Mouse (Mus musculus): ENCODE measurements around the gene Pcgf1. TPM values are rescaled to one million over a fixed set of nuclear protein-coding genes. Genes with fewer than 3 reads are reported as not detected.

Gene Pcgf1
- polyA plus RNA-seq, 1 experiment from 2014 or later: 29.9 TPM

GRCm38 (mm10) chr6:83086121-83087035 is 8.7 kb downstream of the Pcgf1 start, which contains the start of gene Lbx2:
Lbx2 (plus strand) TSS chr6:83086367.
- no peak for DNase-seq
- H3K9ac ChIP-seq: no peak within 1 kb of the TSS
- H3K4me3 ChIP-seq (ENCODE audit: low read depth, low read length): peak within 1 kb of the TSS; percentile 25
- H3K9me3 ChIP-seq (ENCODE audit: low read depth, low read length): no peaks in the 10 kb centered on the region
- ATAC-seq (ENCODE audit: insufficient read depth): no peak
- H3K4me2 ChIP-seq: peak within 1 kb of the TSS; percentile 49
- no peaks in the 10 kb centered on the region for H3K4me1 ChIP-seq (ENCODE audit: insufficient read depth)
- 4% methylated on average over 42 of the region's 42 CpGs for WGBS
- peaks cover 71% of the 10 kb centered on the region for H3K27me3 ChIP-seq (ENCODE audit: insufficient read depth, low read length)
- peaks cover 13% of the 10 kb centered on the region for H3K36me3 ChIP-seq (ENCODE audit: insufficient read depth)
- no peak for TF ChIP-seq CTCF (IDR thresholded peaks at IDR 0.05; ENCODE audit: low read depth)
- no peak within 1 kb of the TSS for H3K27ac ChIP-seq (ENCODE audit: low read depth)

GRCm38 (mm10) chr6:83087205-83087925 is 9.7 kb downstream of the Pcgf1 start:
- no peaks in the 10 kb centered on the region for H3K4me1 ChIP-seq (ENCODE audit: insufficient read depth)

GRCm38 (mm10) chr6:83087926-83088260 is 10.2 kb downstream of the Pcgf1 start:
- no peak for TF ChIP-seq CTCF (IDR thresholded peaks at IDR 0.05; ENCODE audit: low read depth)
- H3K9me3 ChIP-seq (ENCODE audit: low read depth, low read length): no peaks in the 10 kb centered on the region
- H3K4me1 ChIP-seq (ENCODE audit: insufficient read depth): no peaks in the 10 kb centered on the region
- no peak for DNase-seq
- H3K27me3 ChIP-seq (ENCODE audit: insufficient read depth, low read length): peaks cover 66% of the 10 kb centered on the region
- no peak overlapping the region for H3K9ac ChIP-seq
- no peaks in the 10 kb centered on the region for H3K36me3 ChIP-seq (ENCODE audit: insufficient read depth)
- H3K4me2 ChIP-seq: peak overlapping the region; percentile 49
- ATAC-seq (ENCODE audit: insufficient read depth): no peak
- H3K27ac ChIP-seq (ENCODE audit: low read depth): no peak overlapping the region
- H3K4me3 ChIP-seq (ENCODE audit: low read depth, low read length): peak overlapping the region; percentile 25
- WGBS: 10% methylated on average over 9 of the region's 9 CpGs

More at GRCm38 (mm10) chr6:83087205-83087925, 9.7 kb downstream of the Pcgf1 start:
- peak overlapping the region; percentile 49 for H3K4me2 ChIP-seq
- H3K9me3 ChIP-seq (ENCODE audit: low read depth, low read length): no peaks in the 10 kb centered on the region
- ATAC-seq (ENCODE audit: insufficient read depth) (no peak), DNase-seq (peak; percentile 37)
- no peak for TF ChIP-seq CTCF (IDR thresholded peaks at IDR 0.05; ENCODE audit: low read depth)
- H3K36me3 ChIP-seq (ENCODE audit: insufficient read depth): peaks cover 4% of the 10 kb centered on the region; the same call in 1 of the 2 replicates
- no peak overlapping the region for H3K27ac ChIP-seq (ENCODE audit: low read depth)
- WGBS: 2% methylated on average over 47 of the region's 47 CpGs
- H3K9ac ChIP-seq: no peak overlapping the region
- peaks cover 71% of the 10 kb centered on the region for H3K27me3 ChIP-seq (ENCODE audit: insufficient read depth, low read length)
- H3K4me3 ChIP-seq (ENCODE audit: low read depth, low read length): peak overlapping the region; percentile 25

- H3K27ac ChIP-seq (ENCODE audit: low read depth): no peak overlapping the region
- TF ChIP-seq CTCF (IDR thresholded peaks at IDR 0.05; ENCODE audit: low read depth): no peak
- no peak overlapping the region; the same call in 1 of the 2 replicates for H3K4me2 ChIP-seq
- H3K4me3 ChIP-seq (ENCODE audit: low read depth, low read length): no peak overlapping the region
- no peaks in the 10 kb centered on the region for H3K36me3 ChIP-seq (ENCODE audit: insufficient read depth)
- H3K4me1 ChIP-seq (ENCODE audit: insufficient read depth): no peaks in the 10 kb centered on the region
- DNase-seq (peak; percentile 77), ATAC-seq (ENCODE audit: insufficient read depth) (peak; percentile 49; the same call in 1 of the 2 replicates)
- 27% methylated on average over 6 of the region's 6 CpGs for WGBS
- H3K27me3 ChIP-seq (ENCODE audit: insufficient read depth, low read length): peaks cover 20% of the 10 kb centered on the region
- H3K9me3 ChIP-seq (ENCODE audit: low read depth, low read length): no peaks in the 10 kb centered on the region
- H3K9ac ChIP-seq: no peak overlapping the region
Observed at GRCm38 (mm10) chr6:83092416-83093127, 14.9 kb downstream of the Pcgf1 start.

- DNase-seq (no peak), ATAC-seq (ENCODE audit: insufficient read depth) (no peak)
- Histone ChIP-seq H3K27me3 (ENCODE audit: insufficient read depth, low read length) (no peaks in the 10 kb centered on the region), H3K4me1 (ENCODE audit: insufficient read depth) (no peaks in the 10 kb centered on the region), H3K9ac (no peak overlapping the region), H3K4me3 (ENCODE audit: low read depth, low read length) (no peak overlapping the region), H3K4me2 (no peak overlapping the region), H3K27ac (ENCODE audit: low read depth) (no peak overlapping the region), H3K9me3 (ENCODE audit: low read depth, low read length) (no peaks in the 10 kb centered on the region), H3K36me3 (ENCODE audit: insufficient read depth) (no peaks in the 10 kb centered on the region)
- WGBS: 33% methylated on average over 6 of the region's 6 CpGs
- no peak for TF ChIP-seq CTCF (IDR thresholded peaks at IDR 0.05; ENCODE audit: low read depth)
Observed at GRCm38 (mm10) chr6:83095968-83096367, 18.3 kb downstream of the Pcgf1 start.

- Histone ChIP-seq H3K9me3 (ENCODE audit: low read depth, low read length) (no peaks in the 10 kb centered on the region), H3K4me1 (ENCODE audit: insufficient read depth) (peaks cover 7% of the 10 kb centered on the region; the same call in 1 of the 2 replicates), H3K9ac (no peak overlapping the region), H3K36me3 (ENCODE audit: insufficient read depth) (no peaks in the 10 kb centered on the region), H3K27me3 (ENCODE audit: insufficient read depth, low read length) (no peaks in the 10 kb centered on the region), H3K27ac (ENCODE audit: low read depth) (no peak overlapping the region), H3K4me3 (ENCODE audit: low read depth, low read length) (no peak overlapping the region), H3K4me2 (no peak overlapping the region)
- WGBS: 78% methylated on average over 2 of the region's 2 CpGs
- DNase-seq (no peak), ATAC-seq (ENCODE audit: insufficient read depth) (no peak)
- TF ChIP-seq CTCF (IDR thresholded peaks at IDR 0.05; ENCODE audit: low read depth): no peak
Observed at GRCm38 (mm10) chr6:83098411-83098810, 20.7 kb downstream of the Pcgf1 start.

Data from lung, embryonic 14.5 days (tissue).